Mouse (Mus musculus) embryonic fibroblast, embryonic 13.5 days (primary cell): ENCODE results near the gene Cacna1a.

Experiments
- CTCF ChIP-seq: IDR thresholded peaks from 2 replicates; pipeline ENCODE4 v1.5.1; 2011; ENCODE audit warnings: mild to moderate bottlenecking, control low read depth, low read length, moderate library complexity, borderline replicate concordance; ENCODE audit not compliant: insufficient read depth
- POLR2A ChIP-seq: IDR thresholded peaks from 2 replicates; pipeline ENCODE4 v1.6.1; 2011; ENCODE audit warnings: low read depth, mild to moderate bottlenecking, control low read depth, low read length, moderate library complexity

DNA sequence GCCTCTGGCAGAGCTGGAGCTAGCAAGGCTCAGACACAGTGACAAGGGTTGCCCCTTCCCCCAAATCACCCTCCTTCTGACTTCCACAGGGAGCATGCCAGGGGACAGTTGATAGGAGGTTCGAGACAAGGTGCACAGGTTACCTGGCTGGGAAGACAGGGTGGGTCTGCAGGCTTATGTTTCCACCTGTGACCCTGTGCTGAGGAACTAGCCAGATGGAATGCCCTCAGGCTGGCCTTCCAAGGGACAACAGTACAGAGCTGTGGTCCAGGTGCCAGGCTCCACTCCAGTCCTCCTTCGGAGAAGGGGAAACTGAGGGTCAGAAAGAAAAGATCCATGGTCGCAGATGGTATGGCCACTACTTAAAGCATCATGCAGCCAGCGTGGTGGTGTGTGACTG, 165.4 kb downstream of the Cacna1a start:
- no peak for TF ChIP-seq CTCF
- TF ChIP-seq POLR2A: no peak
